Mouse (Mus musculus) lung, postnatal 10 days (tissue): ENCODE results near the gene U2af1.

Source experiments
- DNase-seq: peaks from one replicate; pipeline ENCODE4 v3.0.0; 2021

Gene U2af1

DNA sequence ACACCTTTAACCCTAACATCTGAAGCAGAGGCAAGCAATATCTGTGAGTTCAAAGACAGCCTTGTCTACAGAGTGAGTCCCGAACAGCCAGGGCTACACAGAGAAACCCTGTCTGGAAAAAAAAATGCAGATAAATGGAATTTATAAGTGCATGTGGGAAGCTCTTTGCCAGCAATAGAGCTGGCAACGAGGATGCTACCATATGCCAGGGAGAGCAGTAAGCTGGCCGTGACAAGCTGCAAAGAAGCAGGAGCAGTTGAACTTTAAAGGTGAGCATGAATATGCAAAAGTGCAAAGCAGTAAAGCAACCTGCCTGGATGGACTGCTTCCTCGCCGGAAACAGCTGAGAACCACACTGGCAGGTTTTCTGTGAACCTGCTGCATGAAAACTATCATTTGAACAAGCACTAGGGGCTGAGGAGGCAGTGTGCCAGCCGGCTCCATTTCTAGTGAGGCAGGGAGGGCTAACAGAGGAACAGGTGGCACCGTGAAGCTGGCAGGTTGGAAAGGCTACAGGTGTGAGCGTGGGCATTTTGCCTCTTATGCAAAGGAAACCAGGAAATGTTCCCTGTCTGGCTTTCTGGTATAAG, 2.1 kb upstream of the U2af1 start:
- DNase-seq, result no peak

DNA sequence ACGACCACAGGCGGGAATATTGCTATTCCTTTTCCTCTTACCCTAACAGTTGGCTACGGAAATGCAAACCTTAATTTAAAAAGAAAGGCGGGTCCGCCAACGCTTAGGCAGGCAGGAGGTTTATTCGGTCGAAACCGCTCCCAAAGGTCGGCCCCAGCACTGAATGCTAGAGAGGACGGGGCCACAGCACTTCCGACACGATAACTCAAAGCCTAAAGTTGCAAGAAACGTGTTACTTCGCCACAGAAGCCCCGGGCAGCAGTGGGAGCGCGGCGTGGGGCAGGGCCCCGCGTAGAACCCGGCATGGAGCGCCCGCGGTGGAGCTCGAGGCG, 590 bp downstream of the U2af1 start:
- DNase-seq, result peak; percentile 26

DNA sequence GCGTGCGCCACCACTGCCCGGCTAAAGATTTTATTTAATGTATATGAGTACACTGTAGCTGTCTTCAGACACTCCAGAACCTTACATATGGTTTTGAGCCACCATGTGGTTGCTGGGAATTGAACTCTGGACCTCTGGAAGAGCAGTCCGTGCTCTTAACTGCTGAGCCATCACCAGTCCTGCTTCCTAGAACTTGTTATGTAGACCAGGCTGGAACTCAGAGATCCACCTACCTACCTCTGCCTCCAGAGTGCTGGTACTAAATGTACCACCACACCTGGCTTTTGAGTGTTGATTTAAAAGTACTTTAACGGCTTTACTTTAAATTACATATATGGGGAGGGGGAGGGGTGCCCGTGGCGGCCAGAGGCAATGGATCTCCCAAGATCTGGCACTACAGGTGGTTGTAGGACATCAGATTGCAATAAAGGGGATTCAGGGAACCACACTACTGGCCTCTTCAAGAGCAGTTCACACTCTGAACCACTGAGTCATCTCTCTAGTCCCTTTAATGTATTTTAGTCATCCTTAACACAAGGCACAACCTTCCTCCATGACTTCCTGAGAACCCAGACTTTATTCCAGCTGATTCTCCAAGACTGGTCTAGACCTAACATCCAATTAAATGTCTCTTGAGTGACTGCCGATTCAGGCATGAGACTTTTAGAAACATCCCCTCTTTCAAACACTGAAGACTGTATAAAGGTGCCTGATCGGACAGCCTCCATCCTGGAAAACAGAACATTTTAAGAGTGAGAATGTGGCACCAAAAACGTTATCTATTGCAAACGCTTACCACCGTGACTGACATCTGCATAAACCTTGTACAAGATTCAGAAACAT, 1.3 kb downstream of the U2af1 start:
- no peak for DNase-seq

- DNase-seq, result no peak
Measured at GRCm38 (mm10) chr17:31656682-31657081, 2.0 kb downstream of the U2af1 start.

- no peak for DNase-seq
Measured at GRCm38 (mm10) chr17:31655366-31655765, 3.3 kb downstream of the U2af1 start.

GRCm38 (mm10) chr17:31653277-31653676, 5.4 kb downstream of the U2af1 start:
- DNase-seq, result no peak

- DNase-seq, result peak; percentile 19
Measured at GRCm38 (mm10) chr17:31652152-31652551, 6.5 kb downstream of the U2af1 start.

GRCm38 (mm10) chr17:31646199-31647002, 12.3 kb downstream of the U2af1 start:
- no peak for DNase-seq

DNA sequence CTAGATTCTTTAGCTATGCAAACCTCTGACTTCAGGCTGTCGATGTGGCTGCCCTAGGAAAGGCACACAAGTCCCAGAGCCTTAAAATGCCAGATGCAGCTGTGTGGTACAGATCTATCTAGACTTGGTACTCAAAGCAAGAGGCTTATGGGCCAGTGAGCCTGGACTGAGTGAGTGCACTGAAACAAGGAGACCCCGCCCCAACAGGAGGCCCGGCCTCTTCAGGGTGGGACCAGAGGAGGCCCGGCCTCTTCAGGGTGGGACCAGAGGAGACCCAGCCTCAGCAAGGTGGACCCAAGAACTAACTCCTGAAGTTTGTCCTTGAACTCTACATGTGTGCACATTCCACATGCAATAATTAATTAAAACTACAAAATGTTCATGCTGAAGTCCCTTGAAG, 15.8 kb downstream of the U2af1 start:
- no peak for DNase-seq

GRCm38 (mm10) chr17:31642331-31642730, 16.4 kb downstream of the U2af1 start:
- DNase-seq, result no peak

GRCm38 (mm10) chr17:31639651-31640050, 19.0 kb downstream of the U2af1 start:
- DNase-seq, result no peak

DNA sequence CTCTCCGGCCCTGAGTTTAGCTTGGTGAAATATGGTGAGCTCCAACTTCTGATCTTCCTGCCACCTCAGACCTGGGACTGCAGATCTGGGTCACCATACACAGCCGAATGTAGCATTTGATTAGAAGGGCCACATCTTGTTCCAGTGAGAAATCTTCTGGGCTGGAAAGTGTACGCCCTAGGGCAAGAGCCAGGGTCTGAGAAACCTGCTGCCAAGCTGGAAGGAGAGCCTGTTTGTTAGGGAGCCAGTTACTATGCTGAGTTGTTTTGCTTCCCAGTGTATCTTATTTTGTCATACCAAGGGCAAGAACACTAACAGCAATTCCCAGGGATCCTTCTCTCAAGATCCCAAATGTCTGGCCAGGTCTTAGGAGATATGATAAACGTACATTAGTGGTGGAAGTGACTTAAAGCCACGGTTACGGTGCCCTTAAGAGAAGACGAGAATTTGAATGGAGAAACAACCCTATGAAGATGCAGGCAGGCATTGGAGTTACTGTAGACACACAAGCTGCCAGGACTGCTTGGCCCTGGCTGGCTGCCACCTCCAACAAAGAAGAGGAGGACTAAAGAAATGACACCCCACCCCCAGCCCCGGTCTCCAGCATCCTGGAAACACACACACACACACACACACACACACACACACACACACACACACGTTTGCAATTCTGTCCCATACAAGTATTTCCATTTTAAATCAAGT, 20.7 kb downstream of the U2af1 start:
- DNase-seq, result peak; percentile 78

GRCm38 (mm10) chr17:31636942-31637811, 21.5 kb downstream of the U2af1 start, which contains the start of gene Cbs:
Gene Cbs (minus strand): TSS chr17:31637238.
- DNase-seq, result peak; percentile 82

DNA sequence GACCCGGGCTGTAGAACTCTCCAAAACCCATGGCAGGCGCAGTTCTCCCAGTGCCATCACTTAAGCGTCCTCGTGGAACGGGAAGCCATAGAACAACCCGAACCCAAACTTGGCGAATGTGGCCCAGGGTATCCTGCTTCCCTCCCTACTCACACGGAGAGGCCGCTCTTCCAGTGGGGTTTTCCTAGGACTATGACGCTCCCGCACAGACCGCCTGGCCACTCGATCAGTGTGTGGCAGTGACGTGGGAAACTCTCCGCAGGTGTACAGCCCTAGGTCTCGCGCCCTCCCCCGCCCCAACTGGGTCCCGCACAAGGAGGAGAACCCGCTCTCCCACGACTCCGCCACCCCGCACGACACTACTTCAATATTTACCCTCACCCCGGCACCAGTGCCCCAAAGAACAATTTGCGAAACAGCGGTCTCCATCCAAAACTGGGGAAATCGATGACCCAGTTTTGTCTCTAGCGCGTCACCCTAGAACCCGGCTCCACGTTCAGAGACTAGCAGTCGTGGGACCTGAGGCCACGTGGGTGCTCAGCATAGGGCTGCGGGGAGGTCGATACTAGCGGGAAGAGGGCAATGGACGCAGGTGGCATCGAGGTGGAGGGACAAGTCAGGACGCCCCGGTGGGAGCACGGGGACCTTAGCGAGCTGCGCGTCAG, 22.3 kb downstream of the U2af1 start:
- DNase-seq, result no peak

DNA sequence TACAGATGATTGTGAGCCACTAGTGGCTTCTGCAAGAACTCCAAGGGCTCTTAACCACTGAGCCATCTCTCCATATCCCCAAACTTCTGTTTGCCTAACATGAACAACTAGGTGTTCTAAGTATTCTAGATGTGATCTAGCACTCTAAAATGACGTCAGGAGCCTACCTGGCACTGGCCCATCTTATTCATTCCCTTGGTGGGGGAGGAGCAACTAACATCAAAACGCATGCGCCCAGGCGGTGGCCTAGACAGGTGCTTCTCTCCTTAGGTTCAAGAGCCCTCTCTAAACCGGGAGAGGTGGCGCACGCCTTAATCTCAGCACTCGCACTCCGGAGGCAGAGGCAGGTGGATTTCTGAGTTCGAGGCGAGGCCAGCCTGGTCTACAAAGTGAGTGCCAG, 22.9 kb downstream of the U2af1 start:
- DNase-seq, result no peak

- DNase-seq, result no peak
Measured at GRCm38 (mm10) chr17:31634896-31635295, 23.8 kb downstream of the U2af1 start.

DNA sequence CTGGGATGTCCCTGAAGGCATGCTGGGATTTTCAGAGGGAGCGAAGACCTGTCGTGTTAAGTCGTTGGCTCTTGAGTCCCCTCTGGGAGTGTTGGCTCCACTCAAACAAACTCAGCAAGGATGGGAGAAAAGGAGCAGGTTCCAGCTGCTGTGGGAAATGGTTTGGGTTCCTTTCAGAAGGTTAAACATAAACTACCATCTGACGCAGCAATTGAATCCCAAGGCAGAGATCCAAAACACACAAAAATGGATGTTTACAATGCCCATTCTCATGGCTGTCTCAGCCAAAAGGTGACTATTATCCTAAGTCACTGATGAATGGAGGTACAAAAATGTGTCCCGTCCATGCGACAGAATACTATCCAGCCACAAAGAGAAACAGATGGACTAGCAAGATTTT, 25.7 kb downstream of the U2af1 start:
- no peak for DNase-seq

DNA sequence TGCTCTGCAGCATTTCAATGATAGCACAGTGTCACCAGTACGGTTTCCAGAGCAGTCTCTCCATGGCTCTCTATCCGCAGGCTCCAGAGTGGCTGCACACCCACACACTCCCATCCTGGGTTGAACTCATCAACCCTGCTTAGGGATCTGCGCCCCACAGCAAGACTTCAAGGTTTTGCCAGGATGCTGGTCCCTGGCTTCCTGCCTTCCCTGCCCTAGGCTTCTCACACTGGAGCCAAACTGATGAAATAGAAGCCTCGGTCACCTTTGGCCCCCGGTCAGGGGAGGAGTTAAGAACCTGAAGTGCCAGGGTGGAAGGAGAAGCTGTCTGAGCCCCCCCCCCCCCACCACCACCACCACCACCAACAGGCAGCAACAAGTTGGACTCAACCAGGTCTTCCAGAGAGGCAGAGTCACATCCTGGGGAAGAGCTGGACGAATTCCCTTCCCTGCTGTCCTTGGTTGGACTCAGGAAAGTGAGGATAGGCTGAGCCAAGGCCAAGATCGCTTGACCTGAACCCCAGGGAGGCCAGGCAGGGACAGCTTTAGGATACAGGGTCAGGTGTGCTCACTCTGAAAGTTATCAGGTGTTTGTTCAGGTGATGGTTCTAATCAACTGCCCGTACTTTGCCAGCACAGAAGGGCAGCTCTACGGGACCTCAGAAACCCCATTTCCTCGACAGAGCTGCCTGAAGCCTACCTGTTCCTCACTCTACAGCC, 27.5 kb downstream of the U2af1 start:
- DNase-seq, result no peak

DNA sequence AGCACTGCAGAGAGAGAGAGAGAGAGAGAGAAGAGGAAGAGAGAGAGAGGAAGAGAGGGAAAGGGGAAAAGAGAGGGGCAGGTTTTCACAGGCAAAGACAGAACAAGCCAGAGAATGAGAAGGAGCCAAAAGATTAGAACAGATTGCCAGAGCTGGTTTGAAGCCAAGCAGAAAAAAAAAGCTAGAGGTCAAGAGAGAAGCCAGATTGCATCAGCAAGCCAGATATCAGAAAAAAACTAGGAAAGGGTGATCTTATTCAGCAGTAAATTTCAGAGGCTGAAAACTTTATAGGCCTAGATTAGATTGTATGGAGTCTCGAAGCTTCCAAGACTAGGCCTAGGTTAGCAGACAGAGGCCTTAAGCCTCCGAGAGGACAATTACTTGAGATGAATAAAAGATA, 30.7 kb downstream of the U2af1 start:
- no peak for DNase-seq

GRCm38 (mm10) chr17:31623101-31623500, 35.6 kb downstream of the U2af1 start:
- no peak for DNase-seq
